Mouse (Mus musculus) spleen, postnatal 14 days (tissue): ENCODE data around the gene Homer3.
A peak's percentile ranks its signal among the peaks of the same experiment; 100 is the strongest.

Experiments
- DNase-seq, 2 experiments: peaks; one replicate each; pipeline ENCODE4 v3.0.0; 2021 to 2022; ENCODE audit warnings: low spot score in 2 of 2

The Homer3 gene

GRCm38 (mm10) chr8:70332878-70333202, 50.2 kb downstream of the Homer3 start:
- DNase-seq = no peak

GRCm38 (mm10) chr8:70338931-70339330, 56.3 kb downstream of the Homer3 start:
- no peak for DNase-seq

- DNase-seq = no peak
Observed at GRCm38 (mm10) chr8:70340659-70341058, 58.0 kb downstream of the Homer3 start.

GRCm38 (mm10) chr8:70342007-70342406, 59.4 kb downstream of the Homer3 start:
- DNase-seq = no peak

GRCm38 (mm10) chr8:70343076-70343475, 60.4 kb downstream of the Homer3 start:
- no peak for DNase-seq

GRCm38 (mm10) chr8:70343696-70344095, 61.1 kb downstream of the Homer3 start:
- peak in 1 of 2 experiments; percentile 34 for DNase-seq
